Mouse (Mus musculus) retina, postnatal 7 days (tissue): ENCODE data around the gene Tob2.

Experiments
- DNase-seq: peaks from one replicate; pipeline ENCODE4 v3.0.0-alpha.2; 2012; ENCODE audit warnings: low read depth, low spot score

The Tob2 gene

DNA sequence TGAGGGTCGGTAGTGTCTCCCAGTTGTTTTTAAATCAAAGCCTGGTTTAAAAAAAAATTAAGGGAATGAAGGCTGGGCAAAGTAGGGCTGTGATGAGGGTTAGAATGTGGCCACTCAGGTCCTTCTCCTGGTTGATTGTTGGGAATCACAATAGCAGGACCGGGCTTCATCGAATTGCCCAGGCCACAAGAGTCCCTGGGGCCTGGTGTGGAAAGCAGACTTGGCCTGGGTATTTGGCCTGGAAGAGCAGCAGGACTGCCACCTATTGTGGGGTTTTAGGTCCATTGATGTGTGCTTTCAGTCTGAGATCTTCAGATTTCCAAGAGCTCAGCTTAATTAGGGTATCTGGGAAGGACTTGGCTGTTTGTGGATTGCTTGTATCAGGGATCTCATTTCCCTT, 46.3 kb downstream of the Tob2 start:
- DNase-seq = no peak

- DNase-seq = no peak
These were observed 47.0 kb downstream of the Tob2 start for GRCm38 (mm10) chr15:81811599-81811996.

DNA sequence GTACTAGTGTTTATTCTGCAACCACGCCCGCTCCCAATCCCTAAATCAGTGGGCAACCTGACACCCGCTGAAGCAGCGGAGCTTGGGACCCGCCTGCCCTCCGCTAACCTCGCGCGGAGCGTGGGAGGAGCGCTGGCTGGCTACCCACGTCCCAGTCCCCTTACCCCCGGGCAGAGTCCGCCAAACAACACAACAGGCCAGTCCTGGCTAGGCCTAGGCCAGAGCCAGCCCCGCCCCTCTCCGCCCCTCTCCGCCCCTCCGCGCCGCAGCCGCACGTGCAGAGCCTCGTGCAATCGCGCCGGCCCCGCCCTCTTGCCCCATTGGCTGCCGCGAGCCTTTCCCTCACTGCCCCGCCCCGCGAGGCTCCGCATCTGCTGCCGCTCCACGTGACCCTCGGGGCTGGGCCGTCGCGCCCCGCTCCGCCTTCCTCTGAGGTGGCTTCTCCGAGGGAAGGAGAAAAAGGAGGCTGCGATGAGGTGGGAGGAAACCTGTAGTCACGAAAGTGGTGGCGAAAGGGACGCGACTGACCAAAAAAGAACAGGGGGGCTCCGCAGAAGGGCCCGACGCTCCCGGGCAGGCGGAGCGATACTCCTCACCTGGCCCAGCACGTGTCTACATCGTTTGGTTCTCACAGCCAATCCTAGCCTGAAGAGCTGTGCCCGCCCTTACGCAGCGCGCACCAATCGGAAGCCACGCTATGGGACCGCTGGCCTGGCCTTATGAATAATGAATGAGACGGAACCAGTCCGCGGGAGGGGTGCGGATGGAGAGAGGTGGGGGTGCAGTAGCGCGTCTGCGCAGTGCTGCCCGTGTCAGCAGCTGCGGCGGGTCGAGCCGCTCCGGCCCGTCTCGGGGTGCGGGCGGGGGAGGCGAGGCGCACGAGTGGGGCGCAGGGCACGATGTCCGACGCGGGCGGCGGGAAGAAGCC, 47.7 kb downstream of the Tob2 start:
- peak; percentile 98 for DNase-seq

DNA sequence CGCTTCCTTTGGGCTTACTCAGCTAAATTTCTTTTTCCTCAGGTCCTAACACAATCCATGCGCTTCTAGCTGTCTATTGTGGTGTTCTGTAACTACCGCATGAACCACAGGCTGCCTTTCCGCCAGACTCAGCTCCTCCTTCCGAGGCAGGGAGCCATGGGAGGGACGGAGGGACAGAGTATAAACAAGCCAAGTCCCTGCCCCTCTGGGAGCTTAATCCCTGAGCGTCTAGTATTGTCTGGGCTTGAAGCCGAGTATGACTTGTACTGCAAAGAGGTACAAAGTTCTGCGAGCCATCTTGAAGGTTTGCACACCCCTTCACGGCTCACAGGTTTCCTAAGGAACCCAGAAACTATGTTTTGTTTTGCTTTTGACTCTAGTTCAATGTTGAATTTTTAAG, 48.4 kb downstream of the Tob2 start:
- peak; percentile 57 for DNase-seq

DNA sequence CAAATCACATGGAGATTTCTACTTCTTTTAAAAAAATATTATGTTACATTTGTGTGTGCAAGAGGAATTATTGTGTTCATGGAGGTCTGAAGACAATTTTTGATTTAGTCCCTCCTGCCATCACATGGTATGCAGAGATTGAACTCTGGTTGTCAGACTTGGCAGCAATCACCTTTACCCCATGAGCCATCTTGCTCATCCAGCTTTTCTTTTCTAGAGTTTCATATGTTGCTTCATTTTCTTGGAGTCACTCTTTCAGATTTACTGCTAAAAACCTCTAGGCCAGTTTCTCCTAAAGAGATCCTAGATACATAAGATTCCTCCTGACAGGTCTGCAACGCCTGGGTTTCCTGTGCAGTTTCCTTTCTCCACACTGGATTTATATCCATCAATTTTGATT, 49.0 kb downstream of the Tob2 start:
- no peak for DNase-seq

- no peak for DNase-seq
These were observed 49.8 kb downstream of the Tob2 start for GRCm38 (mm10) chr15:81808799-81809198.

DNA sequence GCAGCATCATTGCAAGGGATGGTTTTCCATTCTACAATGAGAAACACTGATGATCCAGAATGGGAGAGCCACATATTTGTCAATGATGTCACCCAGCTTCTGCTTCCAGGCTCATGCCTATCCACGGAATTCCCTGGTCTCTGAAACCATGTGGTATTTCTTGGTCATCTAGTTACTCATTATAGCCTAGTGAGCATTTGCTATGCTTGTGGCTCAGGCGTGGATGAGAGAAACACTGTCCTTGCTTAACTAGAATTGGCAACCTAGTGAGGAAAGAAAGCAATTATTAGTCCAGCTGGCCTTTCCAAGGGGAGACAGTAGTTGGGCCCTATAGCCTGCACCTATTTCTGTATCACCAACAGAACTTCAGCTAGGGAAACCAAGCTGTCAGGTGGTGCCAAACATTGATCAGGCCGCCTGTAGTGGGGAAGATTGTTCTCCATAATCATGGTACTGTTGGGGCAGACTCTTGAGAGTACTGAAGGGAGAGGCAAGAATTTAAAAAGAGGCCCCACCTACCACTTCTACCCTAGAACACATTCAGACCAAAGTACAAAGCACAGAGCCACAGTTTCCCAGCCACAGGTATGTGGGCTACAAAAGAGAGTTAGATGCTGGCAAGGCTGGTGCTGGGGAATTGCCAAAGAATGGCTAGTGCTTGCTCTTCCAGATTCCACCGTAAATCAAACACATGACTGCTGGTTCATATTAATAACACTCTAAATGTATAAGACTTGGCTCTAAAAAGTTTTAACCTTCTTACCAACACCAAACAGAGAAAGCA, 51.8 kb downstream of the Tob2 start:
- DNase-seq = no peak

GRCm38 (mm10) chr15:81805624-81806023, 53.0 kb downstream of the Tob2 start:
- DNase-seq = no peak

DNA sequence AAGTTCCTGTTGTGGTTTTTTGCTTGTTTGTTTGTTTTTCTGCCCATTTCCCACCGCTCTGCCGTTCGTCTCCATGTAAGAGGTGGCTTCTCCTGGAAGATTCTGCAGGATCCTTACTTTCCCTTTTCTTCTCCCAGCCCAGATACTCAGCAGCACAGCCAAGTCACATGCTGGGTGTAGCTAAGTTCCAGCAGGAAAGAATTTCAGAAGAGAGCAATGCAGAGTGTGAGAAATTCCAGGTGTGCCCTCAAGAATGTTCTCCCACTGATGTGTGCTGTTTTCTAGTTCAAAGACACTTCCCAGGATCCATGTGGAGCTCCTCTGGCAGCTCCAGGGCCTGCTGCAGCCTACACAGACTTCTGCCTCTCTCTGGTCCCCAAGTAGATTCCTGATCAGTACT, 53.7 kb downstream of the Tob2 start:
- no peak for DNase-seq

DNA sequence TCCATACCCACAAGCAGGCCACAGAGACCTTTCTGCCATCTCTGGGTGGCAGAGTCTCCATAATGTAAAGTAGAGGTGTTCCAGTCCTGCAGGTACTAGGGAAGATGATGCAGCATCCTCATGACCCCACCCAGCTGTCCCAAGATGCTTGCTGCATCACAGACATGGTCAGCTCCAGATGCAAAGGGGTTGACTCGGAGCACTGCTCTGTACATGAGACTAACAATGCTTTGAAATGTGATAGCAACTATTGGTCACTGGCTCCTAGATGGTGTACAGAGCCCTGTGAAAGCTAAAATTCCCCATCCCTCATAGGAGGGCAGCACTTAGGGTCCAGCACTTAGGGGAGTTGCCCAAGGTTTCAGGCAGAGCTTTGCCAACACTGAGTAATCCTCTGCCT, 54.4 kb downstream of the Tob2 start:
- no peak for DNase-seq

- no peak for DNase-seq
These were observed 55.1 kb downstream of the Tob2 start for GRCm38 (mm10) chr15:81803425-81803951.

- no peak for DNase-seq
These were observed 55.6 kb downstream of the Tob2 start for GRCm38 (mm10) chr15:81802941-81803351.

DNA sequence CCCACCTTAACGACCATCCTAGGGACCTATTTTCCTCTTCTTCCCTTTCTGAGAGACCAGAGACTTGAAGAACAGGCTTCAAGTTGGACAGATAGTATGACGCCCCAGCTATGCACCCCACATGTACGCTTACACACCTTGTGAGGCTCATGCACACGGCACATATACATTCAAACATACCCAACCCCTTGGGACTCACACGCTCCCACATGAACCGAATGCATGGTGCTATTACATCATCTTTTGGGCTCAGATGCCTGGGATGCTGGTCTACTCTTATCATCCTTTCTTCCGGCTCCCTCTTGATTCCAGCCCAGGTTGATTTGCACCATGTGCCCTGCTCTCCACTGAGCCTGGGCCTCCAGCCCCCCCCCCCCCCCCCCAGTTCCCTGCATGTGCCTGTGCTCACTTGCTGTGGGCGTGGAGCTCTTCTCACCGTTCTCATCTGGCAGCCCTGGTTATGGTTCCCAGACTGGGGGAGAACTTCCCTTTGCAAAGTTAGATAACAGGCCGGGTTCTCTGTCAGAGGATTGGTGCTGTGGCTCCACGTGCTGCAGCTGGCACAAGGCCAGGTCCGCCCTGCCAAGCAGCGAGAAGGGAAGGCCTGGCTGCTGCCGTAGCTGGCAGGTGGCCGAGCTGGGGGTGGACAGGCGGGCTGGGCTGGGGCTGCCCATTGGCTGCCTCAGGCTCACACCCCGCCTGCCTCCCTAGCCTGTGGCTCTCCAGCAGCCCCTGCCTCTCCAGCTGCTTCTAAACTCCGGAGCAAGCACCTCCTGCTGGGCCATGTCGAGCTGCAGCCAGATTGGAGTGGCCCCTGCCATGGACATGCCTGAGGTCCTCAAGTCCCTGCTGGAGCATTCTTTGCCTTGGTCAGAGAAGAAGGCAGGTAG, 56.4 kb downstream of the Tob2 start, which contains the start of gene Tef:
Gene Tef (plus strand): TSS at position 421 of the 890 bp plus-strand sequence.
- DNase-seq = peak; percentile 92

DNA sequence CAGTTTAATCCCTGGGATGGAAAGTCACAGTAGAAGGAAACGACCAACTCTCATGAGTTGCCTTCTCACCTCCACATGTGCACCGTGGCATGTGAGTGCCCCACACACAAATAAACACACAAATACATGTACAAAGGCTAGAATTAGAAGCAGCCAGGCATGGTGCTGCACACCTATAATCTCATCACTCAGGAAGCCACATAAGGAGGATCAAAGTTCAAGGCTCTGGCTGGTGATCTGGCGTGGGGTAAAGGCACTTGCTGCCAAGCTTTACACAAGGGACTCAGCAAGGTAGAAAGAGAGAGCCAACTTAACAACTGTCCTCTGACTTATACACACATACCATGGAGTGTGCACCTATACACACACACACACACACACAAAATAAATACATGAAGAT, 58.2 kb downstream of the Tob2 start:
- no peak for DNase-seq

GRCm38 (mm10) chr15:81798421-81798820, 60.2 kb downstream of the Tob2 start:
- no peak for DNase-seq
